Mouse (Mus musculus) small intestine, adult 2 months (tissue): ENCODE measurements around the gene Nlgn2. TPM values are rescaled to one million over a fixed set of nuclear protein-coding genes. Genes with fewer than 3 reads are reported as not detected.
A peak's percentile ranks its signal among the peaks of the same experiment; 100 is the strongest.

Source experiments
- H3K27ac ChIP-seq: fragments of 200-500 bp; 2 replicates; pipeline ENCODE4 v1.5.1; 2012; ENCODE audit warnings: low read depth, low read length, control low read depth, inconsistent platforms; ENCODE audit not compliant: insufficient read depth
- H3K27me3 ChIP-seq: fragments of 200-500 bp; 2 replicates; pipeline ENCODE4 v1.6.1; 2012; ENCODE audit warnings: mild to moderate bottlenecking, moderate library complexity, low read length, inconsistent platforms; ENCODE audit not compliant: control insufficient read depth, insufficient read depth
- H3K36me3 ChIP-seq: fragments of 200-500 bp; 2 replicates; pipeline ENCODE4 v1.6.1; 2012; ENCODE audit warnings: mild to moderate bottlenecking, low read length, control low read depth, inconsistent platforms; ENCODE audit not compliant: control insufficient read depth, insufficient read depth
- H3K4me1 ChIP-seq: fragments of 200-500 bp; 2 replicates; pipeline ENCODE4 v1.6.1; 2012; ENCODE audit warnings: low read length, inconsistent platforms, mixed read lengths; ENCODE audit not compliant: control insufficient read depth, insufficient read depth, insufficient read length
- H3K4me3 ChIP-seq: fragments of 200-500 bp; 2 replicates; pipeline ENCODE4 v1.5.1; 2012; ENCODE audit warnings: low read depth, mild to moderate bottlenecking, control low read depth, inconsistent platforms, low read length, moderate library complexity
- CTCF ChIP-seq: fragments of 200-500 bp; IDR thresholded peaks from 2 replicates; pipeline ENCODE4 v1.5.1; 2012; ENCODE audit warnings: low read depth, mild to moderate bottlenecking, control low read depth, inconsistent platforms, low read length, moderate library complexity, mixed read lengths; ENCODE audit not compliant: insufficient replicate concordance, insufficient read length; ENCODE audit errors: extremely low read depth
- POLR2A ChIP-seq: fragments of 200-500 bp; IDR thresholded peaks from 2 replicates; pipeline ENCODE4 v1.6.1; 2012; ENCODE audit warnings: low read depth, mild to moderate bottlenecking, control low read depth, inconsistent platforms, low read length, moderate library complexity
- WGBS: fragments of 180-500 bp; shearing (Covaris S2); methylation state at CpG from one replicate; pipeline ENCODE4 v1.1.7; 2018; 5-methylcytosine and 5-hydroxymethylcytosine counted together
- polyA plus RNA-seq: library from polyadenylated mRNA; depleted of rRNA; stranded (reverse); fragments of >200 nt; gene quantifications from 2 replicates; pipeline ENCODE4 v1.2.3, GENCODE M21; 2012

Nlgn2 gene
- polyA plus RNA-seq, 1 experiment = 11.1 TPM

- TF ChIP-seq CTCF = no peak
- TF ChIP-seq POLR2A = no peak; the same call in 1 of the 2 replicates
- H3K4me1 ChIP-seq = peaks cover 5% of the 10 kb centered on the region; the same call in 1 of the 2 replicates
- no peaks in the 10 kb centered on the region for H3K27me3 ChIP-seq
- peak overlapping the region; percentile 54 for H3K27ac ChIP-seq
- peak overlapping the region; percentile 47 for H3K4me3 ChIP-seq
- WGBS = 7% methylated on average over 15 of the region's 15 CpGs
- H3K36me3 ChIP-seq = no peaks in the 10 kb centered on the region
Measured at GRCm38 (mm10) chr11:69784793-69785272, 52.8 kb downstream of the Nlgn2 start.

GRCm38 (mm10) chr11:69781828-69782227, 55.8 kb downstream of the Nlgn2 start:
- WGBS = 40% methylated on average over 4 of the region's 4 CpGs

GRCm38 (mm10) chr11:69778985-69779384, 58.6 kb downstream of the Nlgn2 start:
- no peaks in the 10 kb centered on the region for H3K27me3 ChIP-seq
- H3K4me3 ChIP-seq = no peak overlapping the region
- no peak for TF ChIP-seq CTCF
- TF ChIP-seq POLR2A = no peak
- H3K36me3 ChIP-seq = peaks cover 5% of the 10 kb centered on the region; the same call in 1 of the 2 replicates
- WGBS = 76% methylated on average over 7 of the region's 7 CpGs
- no peak overlapping the region for H3K27ac ChIP-seq
- no peaks in the 10 kb centered on the region; the same call in 1 of the 2 replicates for H3K4me1 ChIP-seq

More at GRCm38 (mm10) chr11:69781828-69782227, 55.8 kb downstream of the Nlgn2 start:
- Histone ChIP-seq H3K27ac (no peak overlapping the region), H3K36me3 (no peaks in the 10 kb centered on the region), H3K4me1 (peaks cover 5% of the 10 kb centered on the region; the same call in 1 of the 2 replicates), H3K4me3 (no peak overlapping the region), H3K27me3 (no peaks in the 10 kb centered on the region)
- TF ChIP-seq CTCF = no peak
- TF ChIP-seq POLR2A = no peak

- Histone ChIP-seq H3K4me1 (no peaks in the 10 kb centered on the region; the same call in 1 of the 2 replicates), H3K36me3 (peaks cover 5% of the 10 kb centered on the region; the same call in 1 of the 2 replicates), H3K27ac (no peak overlapping the region), H3K4me3 (no peak overlapping the region), H3K27me3 (no peaks in the 10 kb centered on the region)
- TF ChIP-seq POLR2A (no peak), CTCF (no peak)
- WGBS = 65% methylated on average over 23 of the region's 23 CpGs
Measured at GRCm38 (mm10) chr11:69778258-69778982, 59.2 kb downstream of the Nlgn2 start.

- Histone ChIP-seq H3K27me3 (no peaks in the 10 kb centered on the region), H3K4me3 (no peak overlapping the region), H3K4me1 (no peaks in the 10 kb centered on the region; the same call in 1 of the 2 replicates), H3K36me3 (peaks cover 5% of the 10 kb centered on the region; the same call in 1 of the 2 replicates), H3K27ac (no peak overlapping the region)
- TF ChIP-seq POLR2A (no peak), CTCF (no peak)
- WGBS = 79% methylated on average over 26 of the region's 26 CpGs
Measured at GRCm38 (mm10) chr11:69777504-69778257, 59.9 kb downstream of the Nlgn2 start.

GRCm38 (mm10) chr11:69776488-69776887, 61.1 kb downstream of the Nlgn2 start:
- no peaks in the 10 kb centered on the region for H3K27me3 ChIP-seq
- H3K4me1 ChIP-seq = no peaks in the 10 kb centered on the region
- H3K27ac ChIP-seq = no peak overlapping the region
- no peak for TF ChIP-seq POLR2A
- TF ChIP-seq CTCF = no peak
- no peak overlapping the region for H3K4me3 ChIP-seq
- 92% methylated on average over 20 of the region's 20 CpGs for WGBS
- peaks cover 5% of the 10 kb centered on the region; the same call in 1 of the 2 replicates for H3K36me3 ChIP-seq
